Mouse (Mus musculus): ENCODE results near the gene B9d1. TPM values are rescaled to one million over a fixed set of nuclear protein-coding genes. Genes with fewer than 3 reads are reported as not detected.
A peak's percentile ranks its signal among the peaks of the same experiment; 100 is the strongest.

The B9d1 gene
- total RNA-seq, 1 experiment: 84.7 TPM

DNA sequence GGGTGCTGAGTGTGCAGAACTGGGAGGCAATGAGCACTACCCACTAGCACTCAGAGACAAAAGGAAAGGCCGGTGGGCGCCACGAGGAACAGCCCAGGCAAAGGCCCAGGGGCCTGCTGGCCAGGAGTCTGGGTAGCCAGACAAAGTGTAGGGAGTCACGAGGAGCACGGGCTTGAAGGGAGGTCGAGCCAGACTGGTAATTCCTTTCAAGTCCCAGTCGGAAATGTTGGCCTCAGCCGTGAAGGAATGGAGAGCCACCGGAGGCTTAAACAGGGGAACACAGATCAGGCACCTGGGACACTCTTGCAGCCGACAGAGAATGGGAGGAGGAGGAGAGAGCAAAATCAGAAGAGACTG lies 20.7 kb upstream of the B9d1 start:
- H3K36me3 ChIP-seq (ENCODE audit: control insufficient read depth, insufficient read depth, low read length, poor library complexity, severe bottlenecking): peaks cover 15% of the 10 kb centered on the region
- TF ChIP-seq ZC3H11A (IDR thresholded peaks at IDR 0.05; ENCODE audit: borderline replicate concordance, low read depth, low read length) (no peak), HCFC1 (IDR thresholded peaks at IDR 0.05; ENCODE audit: borderline replicate concordance, insufficient read depth, low read length) (no peak), CHD2 (IDR thresholded peaks at IDR 0.05; ENCODE audit: low read depth, low read length) (no peak), ZNF384 (IDR thresholded peaks at IDR 0.05; ENCODE audit: low read depth, low read length) (no peak), MAFK (IDR thresholded peaks at IDR 0.05; ENCODE audit: insufficient read depth, low read depth, low read length) (no peak)
- no peak overlapping the region for H3K27ac ChIP-seq (ENCODE audit: insufficient read depth, low read depth, low read length, poor library complexity, severe bottlenecking)
- H3K9ac ChIP-seq (ENCODE audit: insufficient read depth, low read depth, low read length, poor library complexity, severe bottlenecking): peak overlapping the region; percentile 66
- peak overlapping the region; percentile 47 to 61 for H3K4me3 ChIP-seq (ENCODE audit: insufficient read depth in 1 of 2, low read depth in 1 of 2, low read length in 2 of 2, poor library complexity in 1 of 2, severe bottlenecking in 1 of 2)
- in situ Hi-C loops (cut with MboI; ENCODE audit: low sequenced_read_pairs in 2 of 2, unreplicated experiment in 2 of 2): no loop called here
- no peak for DNase-seq (ENCODE audit: low read depth, low spot score)
- peaks cover 4 to 27% of the 10 kb centered on the region in 2 experiments; a peak in 3 of 4 replicates for H3K4me1 ChIP-seq (ENCODE audit: control insufficient read depth in 2 of 2, insufficient read depth in 2 of 2, low read length in 2 of 2, poor library complexity in 1 of 2)
- no peaks in the 10 kb centered on the region for H3K9me3 ChIP-seq (ENCODE audit: control insufficient read depth, insufficient read depth, low read depth, low read length)

DNA sequence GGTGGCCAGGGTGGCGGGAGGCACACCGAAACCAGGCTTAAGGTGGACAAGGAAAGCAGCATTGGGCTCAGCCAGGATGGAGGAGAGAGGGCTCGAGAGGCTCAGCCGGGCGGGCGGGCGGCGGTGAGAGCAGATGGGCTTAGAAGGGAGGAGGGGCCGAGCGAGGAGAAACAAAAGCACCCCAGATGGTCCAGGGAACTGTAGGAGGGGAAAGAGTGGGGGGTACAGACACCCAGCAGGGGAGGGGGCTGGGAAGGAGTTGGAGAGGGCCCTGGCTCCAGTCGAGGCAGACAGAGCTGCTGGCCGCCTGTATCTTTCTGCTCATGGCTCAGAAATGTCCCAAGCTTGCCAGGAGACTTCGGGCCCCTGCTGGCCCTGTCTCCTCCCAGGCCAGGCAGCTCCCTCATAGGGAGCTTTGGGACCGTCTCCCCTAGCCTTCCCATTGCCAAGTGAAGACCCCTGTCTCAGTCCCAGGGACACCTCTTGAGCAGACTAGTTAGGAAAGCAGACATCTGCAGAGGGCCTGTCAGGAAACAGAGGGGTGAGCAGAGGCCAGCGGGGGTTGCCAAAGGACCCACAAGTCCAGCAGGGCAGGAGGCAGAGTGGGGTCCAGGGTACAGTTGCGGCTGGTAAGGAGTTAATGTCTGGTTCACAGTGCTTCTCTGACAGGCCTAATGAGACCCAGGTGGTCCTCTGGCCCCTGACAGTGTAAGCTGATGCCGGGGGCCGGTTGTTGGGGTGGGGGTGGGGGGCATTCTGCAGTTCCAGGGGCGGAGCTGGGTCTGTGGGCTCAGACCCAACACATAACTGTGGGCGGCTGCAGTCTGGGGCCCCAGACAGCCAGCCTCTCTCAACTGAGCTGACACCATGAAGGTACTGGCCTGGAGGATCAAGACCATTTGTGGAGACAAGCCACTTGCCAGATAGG lies 20.1 kb upstream of the B9d1 start, which contains the start of gene Mfap4:
TSS of gene Mfap4 (plus strand) at position 819 of the 928 bp plus-strand sequence.
- peaks cover 22% of the 10 kb centered on the region for H3K36me3 ChIP-seq (ENCODE audit: control insufficient read depth, insufficient read depth, low read length, poor library complexity, severe bottlenecking)
- no peaks in the 10 kb centered on the region for H3K9me3 ChIP-seq (ENCODE audit: control insufficient read depth, insufficient read depth, low read depth, low read length)
- no peak within 1 kb of the TSS for H3K27ac ChIP-seq (ENCODE audit: insufficient read depth, low read depth, low read length, poor library complexity, severe bottlenecking)
- no peak for DNase-seq (ENCODE audit: low read depth, low spot score)
- H3K4me1 ChIP-seq (ENCODE audit: control insufficient read depth in 2 of 2, insufficient read depth in 2 of 2, low read length in 2 of 2, poor library complexity in 1 of 2): peaks cover 4 to 27% of the 10 kb centered on the region in 2 experiments; a peak in 3 of 4 replicates
- in situ Hi-C loops (cut with MboI; ENCODE audit: low sequenced_read_pairs in 2 of 2, unreplicated experiment in 2 of 2): no loop called here
- TF ChIP-seq ZNF384 (IDR thresholded peaks at IDR 0.05; ENCODE audit: low read depth, low read length): no peak
- peak within 1 kb of the TSS; percentile 66 for H3K9ac ChIP-seq (ENCODE audit: insufficient read depth, low read depth, low read length, poor library complexity, severe bottlenecking)
- peak within 1 kb of the TSS; percentile 47 to 61 for H3K4me3 ChIP-seq (ENCODE audit: insufficient read depth in 1 of 2, low read depth in 1 of 2, low read length in 2 of 2, poor library complexity in 1 of 2, severe bottlenecking in 1 of 2)

DNA sequence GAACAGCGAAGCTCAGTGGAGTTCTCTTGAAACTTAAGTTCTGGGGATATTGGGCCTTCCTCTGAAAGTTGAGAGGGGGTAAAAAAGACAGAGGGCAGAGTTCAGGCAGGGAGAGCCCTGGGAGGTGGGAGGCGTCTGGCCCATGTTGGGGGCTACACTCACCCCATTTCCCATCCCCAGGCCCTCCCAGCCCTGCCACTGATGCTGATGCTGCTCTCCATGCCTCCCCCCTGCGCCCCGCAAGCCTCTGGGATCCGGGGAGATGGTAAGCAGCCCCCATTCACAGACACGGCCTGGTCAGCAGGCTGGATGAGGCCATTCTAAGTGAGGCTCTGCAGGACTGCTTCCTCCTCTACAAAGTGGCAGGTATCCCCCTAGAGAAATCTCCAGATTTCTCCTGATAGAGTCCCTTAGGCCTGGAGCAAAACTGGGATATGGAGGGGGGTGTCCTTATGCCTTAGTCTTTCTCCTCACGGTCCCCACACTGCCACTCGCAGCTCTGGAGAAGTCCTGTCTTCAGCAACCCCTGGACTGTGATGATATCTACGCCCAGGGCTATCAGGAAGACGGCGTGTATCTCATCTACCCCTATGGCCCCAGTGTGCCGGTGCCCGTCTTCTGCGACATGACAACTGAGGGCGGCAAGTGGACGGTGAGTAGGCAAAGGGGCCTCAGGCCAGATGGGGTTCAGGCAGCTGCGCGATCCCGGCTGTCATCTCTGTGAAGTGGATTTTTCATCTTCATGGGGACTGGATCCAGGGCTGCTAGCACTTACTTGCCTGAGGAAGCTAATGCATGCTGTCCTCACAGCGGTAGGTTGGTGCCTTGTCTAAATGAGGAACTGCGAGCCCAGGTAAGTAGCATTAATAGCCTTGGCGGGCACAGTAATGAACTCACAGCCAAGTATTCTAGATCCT lies 19.1 kb upstream of the B9d1 start:
- Histone ChIP-seq H3K27ac (ENCODE audit: insufficient read depth, low read depth, low read length, poor library complexity, severe bottlenecking) (no peak overlapping the region), H3K4me3 (ENCODE audit: insufficient read depth in 1 of 2, low read depth in 1 of 2, low read length in 2 of 2, poor library complexity in 1 of 2, severe bottlenecking in 1 of 2) (no peak overlapping the region), H3K4me1 (ENCODE audit: control insufficient read depth in 2 of 2, insufficient read depth in 2 of 2, low read length in 2 of 2, poor library complexity in 1 of 2) (peaks cover 4 to 27% of the 10 kb centered on the region in 2 experiments; a peak in 3 of 4 replicates), H3K36me3 (ENCODE audit: control insufficient read depth, insufficient read depth, low read length, poor library complexity, severe bottlenecking) (peaks cover 30% of the 10 kb centered on the region), H3K9ac (ENCODE audit: insufficient read depth, low read depth, low read length, poor library complexity, severe bottlenecking) (no peak overlapping the region), H3K9me3 (ENCODE audit: control insufficient read depth, insufficient read depth, low read depth, low read length) (no peaks in the 10 kb centered on the region)
- TF ChIP-seq HCFC1 (IDR thresholded peaks at IDR 0.05; ENCODE audit: borderline replicate concordance, insufficient read depth, low read length) (no peak), ZC3H11A (IDR thresholded peaks at IDR 0.05; ENCODE audit: borderline replicate concordance, low read depth, low read length) (no peak), MAFK (IDR thresholded peaks at IDR 0.05; ENCODE audit: insufficient read depth, low read depth, low read length) (no peak), CHD2 (IDR thresholded peaks at IDR 0.05; ENCODE audit: low read depth, low read length) (no peak), ZNF384 (IDR thresholded peaks at IDR 0.05; ENCODE audit: low read depth, low read length) (no peak)
- in situ Hi-C loops (cut with MboI; ENCODE audit: low sequenced_read_pairs in 2 of 2, unreplicated experiment in 2 of 2): no loop called here
- DNase-seq (ENCODE audit: low read depth, low spot score): no peak

DNA sequence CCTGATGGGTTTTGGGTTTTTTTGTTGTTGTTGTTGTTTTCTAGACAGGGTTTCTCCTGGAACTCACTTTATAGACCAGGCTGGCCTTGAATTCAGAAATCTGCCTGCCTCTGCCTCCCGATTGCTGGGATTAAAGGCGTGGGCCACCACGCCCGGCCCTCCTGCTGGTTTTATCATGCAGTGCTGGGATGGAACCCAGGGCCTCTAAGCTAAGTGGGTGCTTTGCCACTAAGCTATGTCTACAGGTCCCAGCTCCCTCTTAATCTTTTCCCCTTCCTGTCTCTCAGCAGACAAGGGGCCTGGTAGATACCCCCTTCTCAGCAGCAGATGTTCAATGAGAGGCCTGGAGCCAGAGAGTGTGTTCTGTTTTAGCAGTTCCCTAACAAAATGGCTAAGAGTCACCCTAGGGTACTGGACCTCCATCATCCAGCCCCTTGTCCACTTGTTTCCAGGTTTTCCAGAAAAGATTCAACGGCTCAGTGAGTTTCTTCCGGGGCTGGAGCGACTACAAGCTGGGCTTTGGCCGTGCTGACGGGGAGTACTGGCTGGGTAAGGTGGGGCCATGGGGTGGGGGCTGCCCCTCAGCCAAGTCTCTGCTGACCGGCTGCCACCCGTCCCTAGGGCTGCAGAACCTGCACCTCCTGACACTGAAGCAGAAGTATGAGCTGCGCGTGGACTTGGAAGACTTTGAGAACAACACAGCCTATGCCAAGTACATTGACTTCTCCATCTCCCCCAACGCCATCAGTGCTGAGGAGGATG lies 18.3 kb upstream of the B9d1 start:
- no peak for TF ChIP-seq ZNF384 (IDR thresholded peaks at IDR 0.05; ENCODE audit: low read depth, low read length)
- no peak for TF ChIP-seq ZC3H11A (IDR thresholded peaks at IDR 0.05; ENCODE audit: borderline replicate concordance, low read depth, low read length)
- TF ChIP-seq MAFK (IDR thresholded peaks at IDR 0.05; ENCODE audit: insufficient read depth, low read depth, low read length): no peak
- no peak for TF ChIP-seq HCFC1 (IDR thresholded peaks at IDR 0.05; ENCODE audit: borderline replicate concordance, insufficient read depth, low read length)
- no peak for TF ChIP-seq CHD2 (IDR thresholded peaks at IDR 0.05; ENCODE audit: low read depth, low read length)
- DNase-seq (ENCODE audit: low read depth, low spot score): no peak
- Histone ChIP-seq H3K4me3 (ENCODE audit: insufficient read depth in 1 of 2, low read depth in 1 of 2, low read length in 2 of 2, poor library complexity in 1 of 2, severe bottlenecking in 1 of 2) (no peak overlapping the region), H3K9me3 (ENCODE audit: control insufficient read depth, insufficient read depth, low read depth, low read length) (no peaks in the 10 kb centered on the region), H3K27ac (ENCODE audit: insufficient read depth, low read depth, low read length, poor library complexity, severe bottlenecking) (no peak overlapping the region), H3K4me1 (ENCODE audit: control insufficient read depth in 2 of 2, insufficient read depth in 2 of 2, low read length in 2 of 2, poor library complexity in 1 of 2) (peaks cover 4 to 27% of the 10 kb centered on the region in 2 experiments; a peak in 3 of 4 replicates), H3K36me3 (ENCODE audit: control insufficient read depth, insufficient read depth, low read length, poor library complexity, severe bottlenecking) (peaks cover 38% of the 10 kb centered on the region), H3K9ac (ENCODE audit: insufficient read depth, low read depth, low read length, poor library complexity, severe bottlenecking) (no peak overlapping the region)
- in situ Hi-C loops (cut with MboI; ENCODE audit: low sequenced_read_pairs in 2 of 2, unreplicated experiment in 2 of 2): no loop called here

Measured in ES-E14 (cell line).